Mouse (Mus musculus) intestine, embryonic 16.5 days (tissue): ENCODE measurements around the gene Arhgef12. TPM values are rescaled to one million over a fixed set of nuclear protein-coding genes. Genes with fewer than 3 reads are reported as not detected.

Experiments used
- ATAC-seq: fragments of 200-750 bp; cut with Nextera tagmentation; 2 replicates; pipeline ENCODE4 v1.8.0; 2017; ENCODE audit warnings: moderate TSS enrichment, moderate library complexity
- H3K27ac ChIP-seq: fragments of 300-500 bp; sonication (generic); 2 replicates; pipeline ENCODE4 v1.5.1; 2014; ENCODE audit warnings: mild to moderate bottlenecking, low read length
- H3K27me3 ChIP-seq: fragments of 300-500 bp; sonication (generic); replicated peaks from 2 replicates; pipeline ENCODE4 v1.6.1; 2014; ENCODE audit warnings: low read length, control low read depth, mixed read lengths; ENCODE audit not compliant: control insufficient read depth, insufficient read depth
- H3K36me3 ChIP-seq: fragments of 300-500 bp; sonication (generic); 2 replicates; pipeline ENCODE4 v1.6.1; 2014; ENCODE audit warnings: low read length, control low read depth; ENCODE audit not compliant: control insufficient read depth, insufficient read depth
- H3K4me1 ChIP-seq: fragments of 300-500 bp; sonication (generic); 2 replicates; pipeline ENCODE4 v1.6.1; 2014; ENCODE audit warnings: low read length, control low read depth, mixed read lengths; ENCODE audit not compliant: control insufficient read depth, insufficient read depth
- H3K4me2 ChIP-seq: fragments of 300-500 bp; sonication (generic); 2 replicates; pipeline ENCODE4 v1.6.1; 2014; ENCODE audit warnings: low read depth, low read length, control low read depth
- H3K4me3 ChIP-seq: fragments of 300-500 bp; sonication (generic); 2 replicates; pipeline ENCODE4 v1.5.1; 2014; ENCODE audit warnings: mild to moderate bottlenecking, low read length
- H3K9ac ChIP-seq: fragments of 300-500 bp; sonication (generic); 2 replicates; pipeline ENCODE4 v1.6.1; 2014; ENCODE audit warnings: low read depth, low read length
- H3K9me3 ChIP-seq: fragments of 300-500 bp; sonication (generic); 2 replicates; pipeline ENCODE4 v1.6.1; 2016; ENCODE audit warnings: low read length, control low read depth; ENCODE audit not compliant: control insufficient read depth
- WGBS: fragments of 180-500 bp; shearing (Covaris S2); extraction: QIAGEN DNeasy Blood & Tissue Kit; methylation state at CpG from one replicate; pipeline ENCODE4 v1.1.7; 2014; 5-methylcytosine and 5-hydroxymethylcytosine counted together
- polyA plus RNA-seq: library from polyadenylated mRNA; unstranded; fragments of >200 nt; fragmentation: Nextera tagmentation; extraction: Ambion mirVana; gene quantifications from 2 replicates; pipeline ENCODE4 v1.2.1, GENCODE M21; 2015

The Arhgef12 gene
- polyA plus RNA-seq, 1 experiment from 2014 or later, result 5.6 TPM

DNA sequence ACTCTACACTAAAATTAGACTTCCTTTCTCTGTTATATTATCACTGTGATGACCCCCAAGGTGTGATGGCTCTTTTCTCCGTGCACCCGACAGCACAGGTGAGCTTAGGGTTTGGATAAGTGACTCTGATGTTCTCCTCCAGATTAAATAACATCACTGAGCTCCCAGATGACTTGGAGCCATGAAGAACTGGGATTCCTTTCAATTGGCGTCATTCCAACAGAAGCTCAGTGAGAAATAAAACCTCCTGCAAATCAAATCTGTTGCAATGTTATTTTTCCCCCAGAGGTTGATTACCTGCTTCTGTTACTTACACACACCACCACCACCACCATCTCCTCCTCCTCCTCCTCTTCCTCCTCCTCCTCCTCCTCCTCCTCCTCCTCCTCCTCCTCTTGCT lies 13.2 kb downstream of the Arhgef12 start:
- Histone ChIP-seq H3K4me1 (peaks cover 9% of the 10 kb centered on the region), H3K36me3 (no peaks in the 10 kb centered on the region), H3K4me3 (no peak overlapping the region), H3K9me3 (no peaks in the 10 kb centered on the region), H3K27ac (no peak overlapping the region), H3K27me3 (no peaks in the 10 kb centered on the region), H3K4me2 (no peak overlapping the region), H3K9ac (no peak overlapping the region)
- 52% methylated on average over 3 of the region's 3 CpGs for WGBS
- no peak for ATAC-seq

DNA sequence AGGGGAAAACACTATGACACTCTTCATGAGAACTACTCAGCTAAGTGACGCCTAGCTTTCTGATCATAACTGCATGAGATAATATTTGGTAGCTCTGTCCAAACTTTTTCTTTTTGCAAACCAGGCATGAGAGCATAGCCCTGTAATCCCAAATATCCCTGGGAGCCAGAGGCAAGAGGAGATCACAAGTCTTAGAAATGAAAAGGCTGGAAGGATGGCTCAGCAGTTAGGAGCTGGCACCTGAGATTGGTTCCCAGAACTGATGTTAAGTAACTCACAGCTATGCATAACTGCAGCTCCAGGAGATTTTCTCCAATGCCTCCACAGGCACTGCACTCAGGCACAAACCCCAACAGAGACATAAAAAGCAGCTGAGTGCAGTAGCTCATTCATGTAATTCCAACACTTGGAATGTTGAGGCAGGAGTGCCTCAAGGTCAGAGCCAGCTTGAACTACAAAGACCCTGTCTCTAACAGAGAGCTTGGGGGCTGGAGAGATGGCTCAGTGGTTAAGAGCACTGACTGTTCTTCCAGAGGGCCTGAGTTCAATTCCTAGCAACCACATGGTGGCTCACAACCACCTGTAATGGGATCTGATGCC lies 21.3 kb downstream of the Arhgef12 start:
- H3K4me3 ChIP-seq, result no peak overlapping the region
- WGBS, result 84% methylated on average over 1 of the region's 1 CpGs
- no peak overlapping the region for H3K27ac ChIP-seq
- H3K27me3 ChIP-seq, result no peaks in the 10 kb centered on the region
- H3K9ac ChIP-seq, result no peak overlapping the region
- H3K36me3 ChIP-seq, result no peaks in the 10 kb centered on the region
- no peaks in the 10 kb centered on the region for H3K9me3 ChIP-seq
- H3K4me1 ChIP-seq, result peaks cover 14% of the 10 kb centered on the region; the same call in 1 of the 2 replicates
- H3K4me2 ChIP-seq, result no peak overlapping the region
- no peak for ATAC-seq

DNA sequence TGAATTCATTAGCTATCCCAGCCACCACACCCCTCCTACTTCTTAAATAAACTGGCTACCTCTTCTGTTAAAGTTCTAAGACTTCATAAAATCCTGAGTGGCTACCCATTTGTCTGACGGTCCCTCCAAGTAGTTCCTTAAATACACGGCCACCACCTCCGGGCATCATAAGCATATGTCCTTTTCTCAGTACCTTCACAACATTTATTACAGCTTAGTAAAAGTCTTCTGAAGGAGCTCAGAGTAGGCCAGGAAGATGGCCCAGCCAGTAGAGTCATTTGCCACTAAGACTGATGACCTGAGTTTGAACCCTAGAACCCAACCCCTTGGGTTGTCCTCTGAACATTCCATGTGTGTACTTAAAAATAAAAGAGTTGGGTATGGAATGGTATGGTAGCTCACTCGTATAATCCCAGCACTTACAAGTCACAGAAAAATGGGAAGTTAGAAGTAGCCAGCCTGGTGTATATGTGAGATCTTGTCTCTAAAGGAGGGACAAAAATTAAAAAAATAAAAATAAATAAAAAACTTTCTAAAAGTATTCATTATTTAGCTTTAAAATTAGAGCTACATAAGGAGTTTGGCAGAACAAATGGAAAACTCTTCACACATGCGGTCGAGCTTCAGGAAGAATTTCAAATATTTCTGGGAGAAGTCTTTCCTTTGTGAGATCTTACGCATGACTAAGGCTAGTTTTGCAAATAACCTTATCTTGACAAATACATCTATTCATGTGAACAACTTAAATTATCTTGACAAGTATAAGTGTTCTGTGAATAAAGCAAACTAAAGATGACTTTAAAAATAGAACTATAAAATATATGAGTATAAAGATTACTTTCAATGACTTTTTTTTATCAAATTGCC lies 22.3 kb downstream of the Arhgef12 start:
- Histone ChIP-seq H3K4me2 (no peak overlapping the region), H3K27me3 (no peaks in the 10 kb centered on the region), H3K27ac (no peak overlapping the region), H3K9ac (no peak overlapping the region), H3K4me3 (no peak overlapping the region), H3K36me3 (no peaks in the 10 kb centered on the region), H3K4me1 (peaks cover 19% of the 10 kb centered on the region; the same call in 1 of the 2 replicates), H3K9me3 (no peaks in the 10 kb centered on the region)
- ATAC-seq, result no peak
- 63% methylated on average over 7 of the region's 7 CpGs for WGBS

DNA sequence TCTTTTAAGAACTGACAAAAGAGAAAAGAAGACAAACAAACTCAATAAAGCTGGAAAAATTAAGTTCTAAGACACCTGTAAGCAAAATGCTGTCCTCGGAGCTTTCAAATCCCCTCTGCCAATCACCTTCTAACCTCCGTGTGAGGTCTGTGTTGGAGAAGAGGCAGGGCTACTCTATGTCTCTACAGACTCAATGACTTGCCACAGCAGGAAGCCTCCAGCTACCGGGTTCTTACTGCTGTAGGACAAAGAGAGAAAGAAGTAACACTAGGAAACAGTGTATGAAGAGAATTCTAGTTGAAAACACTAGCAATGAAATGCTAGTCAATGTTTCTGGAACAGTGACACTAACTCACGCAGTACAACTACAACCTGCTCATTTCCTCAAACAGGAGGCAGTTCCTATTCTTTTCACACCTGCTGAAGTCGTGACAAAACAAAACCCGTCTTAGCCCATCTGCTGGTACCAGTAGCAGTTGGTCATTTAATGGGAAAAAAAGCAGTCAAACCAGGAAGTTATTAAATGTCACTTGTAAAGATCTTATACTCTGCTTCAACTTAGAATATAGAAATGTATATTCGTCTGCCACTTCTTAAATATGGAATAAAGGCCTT lies 23.5 kb downstream of the Arhgef12 start:
- H3K4me3 ChIP-seq, result no peak overlapping the region
- WGBS, result 60% methylated on average over 7 of the region's 7 CpGs
- no peak overlapping the region for H3K9ac ChIP-seq
- no peaks in the 10 kb centered on the region for H3K9me3 ChIP-seq
- no peak for ATAC-seq
- no peaks in the 10 kb centered on the region for H3K36me3 ChIP-seq
- H3K27me3 ChIP-seq, result no peaks in the 10 kb centered on the region
- H3K4me1 ChIP-seq, result peaks cover 19% of the 10 kb centered on the region; the same call in 1 of the 2 replicates
- no peak overlapping the region for H3K27ac ChIP-seq
- no peak overlapping the region for H3K4me2 ChIP-seq

DNA sequence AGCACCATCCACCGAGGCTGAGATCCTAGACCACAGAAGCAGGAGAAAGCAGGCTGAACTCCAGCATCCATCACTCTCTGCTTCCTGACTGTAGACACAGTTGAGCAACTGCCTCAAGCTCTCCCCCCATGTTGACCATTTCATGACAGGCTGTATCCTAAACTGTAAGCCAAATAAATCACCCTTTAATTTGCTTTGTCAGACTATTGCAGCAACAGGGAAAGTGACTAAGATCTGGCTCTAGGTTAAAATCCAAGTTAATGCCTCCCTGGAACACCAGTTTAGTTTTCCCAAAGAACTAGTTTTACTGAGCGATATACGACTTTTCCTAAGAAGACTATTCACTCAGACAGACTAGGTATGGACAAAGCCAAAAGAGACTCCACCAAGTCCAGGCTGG lies 28.3 kb downstream of the Arhgef12 start:
- WGBS, result 87% methylated on average over 3 of the region's 3 CpGs
- H3K27me3 ChIP-seq, result no peaks in the 10 kb centered on the region

DNA sequence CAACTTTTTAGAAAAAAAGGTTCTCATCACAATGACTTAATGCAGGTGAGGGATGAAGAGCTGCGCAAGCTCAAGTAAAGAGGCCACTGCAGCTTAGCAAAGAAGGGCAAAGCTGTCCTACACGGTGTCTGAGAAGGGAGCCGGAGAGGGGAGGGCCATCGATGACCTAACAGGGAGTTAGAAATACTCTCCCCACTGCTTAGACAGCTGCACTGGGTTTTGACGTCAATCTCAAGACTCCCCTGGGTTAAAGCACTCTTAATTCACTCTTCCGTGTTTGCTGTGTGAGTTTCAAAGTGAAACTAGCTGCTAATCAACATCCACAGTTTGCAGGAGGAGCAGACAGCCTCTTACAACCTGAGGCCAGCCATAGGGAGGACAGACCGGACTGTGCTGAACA lies 30.9 kb downstream of the Arhgef12 start:
- ATAC-seq, result no peak
- H3K27ac ChIP-seq, result no peak overlapping the region
- no peak overlapping the region for H3K4me3 ChIP-seq
- H3K9me3 ChIP-seq, result no peaks in the 10 kb centered on the region
- H3K36me3 ChIP-seq, result no peaks in the 10 kb centered on the region
- no peak overlapping the region for H3K9ac ChIP-seq
- H3K4me1 ChIP-seq, result peaks cover 10% of the 10 kb centered on the region; the same call in 1 of the 2 replicates
- no peaks in the 10 kb centered on the region for H3K27me3 ChIP-seq
- 72% methylated on average over 7 of the region's 7 CpGs for WGBS
- H3K4me2 ChIP-seq, result no peak overlapping the region

More for the DNA sequence above, 28.3 kb downstream of the Arhgef12 start:
- no peak overlapping the region for H3K9ac ChIP-seq
- H3K4me1 ChIP-seq, result peaks cover 8% of the 10 kb centered on the region; the same call in 1 of the 2 replicates
- H3K36me3 ChIP-seq, result no peaks in the 10 kb centered on the region
- no peaks in the 10 kb centered on the region for H3K9me3 ChIP-seq
- H3K27ac ChIP-seq, result no peak overlapping the region
- no peak overlapping the region for H3K4me2 ChIP-seq
- no peak for ATAC-seq
- H3K4me3 ChIP-seq, result no peak overlapping the region

DNA sequence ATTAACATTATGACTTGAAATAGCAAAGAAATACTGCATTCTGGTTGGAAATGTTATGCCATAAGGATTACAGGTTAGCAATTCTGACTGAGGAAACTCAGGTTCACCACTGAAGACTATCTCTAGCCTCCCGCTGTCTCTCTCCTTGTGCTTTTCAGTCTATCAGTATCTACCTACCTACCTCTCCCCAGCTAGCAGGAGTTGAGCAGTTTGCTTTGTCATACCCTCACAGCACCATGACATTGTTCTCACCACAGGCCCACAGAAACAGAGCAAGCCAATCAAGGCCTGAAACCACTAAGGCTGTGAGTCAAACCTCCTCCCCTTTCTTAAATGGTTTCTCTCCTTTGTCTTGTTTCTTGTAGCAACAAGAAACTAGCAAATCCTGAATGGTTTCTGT lies 32.4 kb downstream of the Arhgef12 start:
- no peak overlapping the region for H3K4me3 ChIP-seq
- no peaks in the 10 kb centered on the region for H3K27me3 ChIP-seq
- WGBS, result 94% methylated on average over 1 of the region's 1 CpGs
- H3K36me3 ChIP-seq, result no peaks in the 10 kb centered on the region
- no peak overlapping the region for H3K9ac ChIP-seq
- no peak overlapping the region for H3K4me2 ChIP-seq
- ATAC-seq, result no peak
- H3K9me3 ChIP-seq, result no peaks in the 10 kb centered on the region
- no peak overlapping the region for H3K27ac ChIP-seq
- H3K4me1 ChIP-seq, result peaks cover 6% of the 10 kb centered on the region; the same call in 1 of the 2 replicates

DNA sequence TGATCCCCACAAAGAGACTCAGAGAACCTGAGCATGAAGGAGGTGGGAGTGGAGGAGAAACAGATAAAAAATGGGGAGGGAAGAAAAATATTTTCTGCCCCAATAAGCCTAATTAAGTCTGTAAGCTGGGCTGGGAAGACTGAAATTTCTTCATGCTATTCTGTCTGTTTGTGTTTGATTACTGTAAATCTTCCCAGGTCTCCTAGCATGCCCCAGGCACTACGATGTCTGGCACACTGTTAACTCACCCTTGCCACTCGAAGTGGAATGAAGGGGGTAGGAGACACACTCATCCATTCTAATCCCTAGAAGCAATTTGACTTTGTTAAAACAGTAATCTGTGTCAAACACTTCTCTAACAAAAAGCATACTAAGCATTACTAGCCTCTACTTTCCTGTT lies 35.3 kb downstream of the Arhgef12 start:
- Histone ChIP-seq H3K4me1 (peaks cover 24% of the 10 kb centered on the region), H3K4me3 (no peak overlapping the region), H3K27me3 (no peaks in the 10 kb centered on the region), H3K27ac (no peak overlapping the region), H3K36me3 (no peaks in the 10 kb centered on the region), H3K9me3 (no peaks in the 10 kb centered on the region), H3K4me2 (no peak overlapping the region), H3K9ac (no peak overlapping the region)
- WGBS, result 57% methylated on average over 2 of the region's 2 CpGs
- no peak for ATAC-seq

DNA sequence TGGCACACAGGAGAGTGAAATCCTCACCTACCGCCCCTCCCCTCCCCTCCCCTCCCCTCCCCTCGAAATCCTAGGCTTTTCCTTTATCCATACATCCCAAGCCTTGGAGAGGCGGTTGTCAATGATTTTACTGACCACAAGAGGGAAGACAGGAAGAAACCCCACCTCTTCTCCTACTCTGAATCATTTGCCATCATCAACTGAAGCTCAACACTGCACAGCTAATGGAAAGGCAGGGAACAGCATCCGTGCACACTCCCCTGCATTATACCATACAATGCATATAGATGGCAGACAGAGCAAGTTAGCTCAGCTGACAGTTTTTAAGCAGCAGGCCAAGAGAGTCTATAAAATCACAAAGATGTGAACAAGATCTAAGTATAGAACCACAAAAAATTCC lies 35.9 kb downstream of the Arhgef12 start:
- no peak overlapping the region for H3K4me3 ChIP-seq
- no peaks in the 10 kb centered on the region for H3K9me3 ChIP-seq
- no peak overlapping the region for H3K27ac ChIP-seq
- H3K4me2 ChIP-seq, result no peak overlapping the region
- H3K36me3 ChIP-seq, result no peaks in the 10 kb centered on the region
- H3K9ac ChIP-seq, result no peak overlapping the region
- 36% methylated on average over 4 of the region's 4 CpGs for WGBS
- peaks cover 24% of the 10 kb centered on the region for H3K4me1 ChIP-seq
- H3K27me3 ChIP-seq, result no peaks in the 10 kb centered on the region
- no peak for ATAC-seq
